Mouse (Mus musculus) embryonic facial prominence, embryonic 10.5 days (tissue): Measurements from ENCODE around the gene Nrg4. TPM values are rescaled to one million over a fixed set of nuclear protein-coding genes. Genes with fewer than 3 reads are reported as not detected.
A peak's percentile ranks its signal among the peaks of the same experiment; 100 is the strongest.

Experiments
- DNase-seq: peaks from one replicate; pipeline ENCODE4 v3.0.0-alpha.2; 2017; ENCODE audit warnings: low spot score
- H3K27ac ChIP-seq: fragments of 300-500 bp; sonication (generic); replicated peaks from 2 replicates; pipeline ENCODE4 v1.5.1; 2016; ENCODE audit warnings: mild to moderate bottlenecking
- H3K27me3 ChIP-seq: fragments of 300-500 bp; sonication (generic); replicated peaks from 2 replicates; pipeline ENCODE4 v1.6.1; 2016; ENCODE audit warnings: low read depth, mild to moderate bottlenecking; ENCODE audit not compliant: poor library complexity, severe bottlenecking
- H3K36me3 ChIP-seq: fragments of 300-500 bp; sonication (generic); replicated peaks from 2 replicates; pipeline ENCODE4 v1.6.1; 2016; ENCODE audit warnings: mild to moderate bottlenecking, moderate library complexity
- H3K4me1 ChIP-seq: fragments of 300-500 bp; sonication (generic); 2 replicates; pipeline ENCODE4 v1.6.1; 2016
- H3K4me3 ChIP-seq: fragments of 300-500 bp; sonication (generic); 2 replicates; pipeline ENCODE4 v1.5.1; 2016; ENCODE audit warnings: mild to moderate bottlenecking, moderate library complexity
- H3K9me3 ChIP-seq: fragments of 300-500 bp; sonication (generic); 2 replicates; pipeline ENCODE4 v1.6.1; 2016; ENCODE audit warnings: mild to moderate bottlenecking
- WGBS: fragments of 180-500 bp; shearing (Covaris S2); methylation state at CpG from one replicate; pipeline ENCODE4 v1.1.7; 2016; 5-methylcytosine and 5-hydroxymethylcytosine counted together
- polyA plus RNA-seq: library from polyadenylated mRNA; unstranded; fragments of >200 nt; fragmentation: Nextera tagmentation; extraction: Ambion mirVana; gene quantifications from 2 replicates; pipeline ENCODE4 v1.2.1, GENCODE M21; 2016

Gene Nrg4
- polyA plus RNA-seq, 1 experiment from 2014 or later = 1.6 TPM

GRCm38 (mm10) chr9:55332949-55333348 lies 6.3 kb upstream of the Nrg4 start:
- H3K9me3 ChIP-seq = no peaks in the 10 kb centered on the region
- H3K27ac ChIP-seq = no peak overlapping the region
- 26% methylated on average over 7 of the region's 7 CpGs for WGBS
- H3K27me3 ChIP-seq = peaks cover 43% of the 10 kb centered on the region
- no peak overlapping the region for H3K4me3 ChIP-seq
- DNase-seq = peak; percentile 27
- H3K36me3 ChIP-seq = no peaks in the 10 kb centered on the region
- peaks cover 27% of the 10 kb centered on the region for H3K4me1 ChIP-seq

- H3K4me1 ChIP-seq = peaks cover 30% of the 10 kb centered on the region
- H3K4me3 ChIP-seq = no peak overlapping the region
- H3K27ac ChIP-seq = no peak overlapping the region
- DNase-seq = no peak
- H3K36me3 ChIP-seq = no peaks in the 10 kb centered on the region
- no peaks in the 10 kb centered on the region for H3K9me3 ChIP-seq
- H3K27me3 ChIP-seq = peaks cover 47% of the 10 kb centered on the region
- 29% methylated on average over 5 of the region's 5 CpGs for WGBS
Measured at GRCm38 (mm10) chr9:55332476-55332875, 5.8 kb upstream of the Nrg4 start.

GRCm38 (mm10) chr9:55329401-55329800 lies 2.8 kb upstream of the Nrg4 start:
- Histone ChIP-seq H3K4me3 (no peak overlapping the region), H3K27ac (no peak overlapping the region), H3K36me3 (no peaks in the 10 kb centered on the region), H3K4me1 (peaks cover 41% of the 10 kb centered on the region), H3K27me3 (peaks cover 76% of the 10 kb centered on the region), H3K9me3 (no peaks in the 10 kb centered on the region)
- DNase-seq = no peak
- 76% methylated on average over 6 of the region's 6 CpGs for WGBS

DNA sequence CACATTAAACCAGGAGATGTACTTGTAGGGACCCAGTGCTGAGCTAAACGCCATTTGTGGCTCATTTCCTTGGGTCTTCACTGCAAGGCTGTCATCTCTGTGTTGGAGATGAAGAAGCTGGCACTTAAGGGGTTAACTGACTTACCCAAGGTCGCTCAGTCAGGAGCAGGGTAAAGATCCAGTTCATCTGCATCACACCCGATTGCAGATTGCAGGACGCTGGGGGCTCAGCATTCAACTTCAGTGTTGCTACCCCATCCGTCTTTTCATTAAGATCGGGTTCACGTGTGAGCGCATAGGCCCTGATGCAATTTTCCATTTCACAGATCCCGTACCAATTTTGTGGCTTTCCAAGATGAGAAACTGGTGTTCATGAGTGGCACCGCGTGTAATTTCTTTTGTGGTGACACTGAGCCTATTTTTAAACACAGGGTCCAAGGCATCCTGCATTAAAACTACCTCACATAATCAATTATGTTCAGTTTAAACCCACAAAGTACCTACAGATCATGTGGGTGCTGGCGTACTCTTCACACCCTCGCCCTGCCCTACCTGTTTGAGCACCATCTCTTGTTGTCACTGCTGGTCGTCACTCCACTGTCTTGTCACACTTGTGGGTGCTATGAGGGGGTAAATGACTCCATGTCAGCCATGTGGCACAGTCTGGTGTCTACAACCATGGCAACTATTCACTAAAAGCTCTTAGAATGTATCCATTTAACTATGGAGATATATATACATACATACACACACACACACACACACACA lies 1.7 kb upstream of the Nrg4 start:
- Histone ChIP-seq H3K4me1 (peaks cover 38% of the 10 kb centered on the region), H3K27ac (no peak overlapping the region), H3K4me3 (no peak overlapping the region), H3K36me3 (no peaks in the 10 kb centered on the region), H3K27me3 (peaks cover 85% of the 10 kb centered on the region), H3K9me3 (no peaks in the 10 kb centered on the region)
- no peak for DNase-seq
- 26% methylated on average over 14 of the region's 14 CpGs for WGBS

DNA sequence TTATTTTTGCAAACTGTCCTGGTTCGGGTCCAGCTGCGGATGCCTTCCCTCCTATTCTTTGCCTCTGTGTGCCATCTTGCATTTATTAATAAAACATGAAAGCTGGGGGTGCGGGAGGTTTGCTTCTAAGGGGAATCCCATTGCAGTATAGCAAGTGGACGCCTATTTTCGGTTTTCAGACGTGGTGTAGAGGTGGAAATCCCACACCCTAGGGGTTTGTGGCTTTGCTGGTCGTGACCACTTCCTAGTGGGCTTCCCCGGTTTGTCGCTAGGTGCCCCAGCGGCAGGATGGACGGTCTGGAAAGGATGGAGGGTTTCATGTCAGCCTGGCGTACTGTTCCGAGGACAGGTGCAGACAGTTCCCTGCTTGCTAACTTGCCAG lies 581 bp upstream of the Nrg4 start:
- no peaks in the 10 kb centered on the region for H3K9me3 ChIP-seq
- H3K4me1 ChIP-seq = peaks cover 28% of the 10 kb centered on the region
- peak; percentile 54 for DNase-seq
- H3K27ac ChIP-seq = peak overlapping the region; percentile 80
- WGBS = under 1% methylated on average over 13 of the region's 13 CpGs
- peaks cover 90% of the 10 kb centered on the region for H3K27me3 ChIP-seq
- peak overlapping the region; percentile 76 for H3K4me3 ChIP-seq
- no peaks in the 10 kb centered on the region for H3K36me3 ChIP-seq

DNA sequence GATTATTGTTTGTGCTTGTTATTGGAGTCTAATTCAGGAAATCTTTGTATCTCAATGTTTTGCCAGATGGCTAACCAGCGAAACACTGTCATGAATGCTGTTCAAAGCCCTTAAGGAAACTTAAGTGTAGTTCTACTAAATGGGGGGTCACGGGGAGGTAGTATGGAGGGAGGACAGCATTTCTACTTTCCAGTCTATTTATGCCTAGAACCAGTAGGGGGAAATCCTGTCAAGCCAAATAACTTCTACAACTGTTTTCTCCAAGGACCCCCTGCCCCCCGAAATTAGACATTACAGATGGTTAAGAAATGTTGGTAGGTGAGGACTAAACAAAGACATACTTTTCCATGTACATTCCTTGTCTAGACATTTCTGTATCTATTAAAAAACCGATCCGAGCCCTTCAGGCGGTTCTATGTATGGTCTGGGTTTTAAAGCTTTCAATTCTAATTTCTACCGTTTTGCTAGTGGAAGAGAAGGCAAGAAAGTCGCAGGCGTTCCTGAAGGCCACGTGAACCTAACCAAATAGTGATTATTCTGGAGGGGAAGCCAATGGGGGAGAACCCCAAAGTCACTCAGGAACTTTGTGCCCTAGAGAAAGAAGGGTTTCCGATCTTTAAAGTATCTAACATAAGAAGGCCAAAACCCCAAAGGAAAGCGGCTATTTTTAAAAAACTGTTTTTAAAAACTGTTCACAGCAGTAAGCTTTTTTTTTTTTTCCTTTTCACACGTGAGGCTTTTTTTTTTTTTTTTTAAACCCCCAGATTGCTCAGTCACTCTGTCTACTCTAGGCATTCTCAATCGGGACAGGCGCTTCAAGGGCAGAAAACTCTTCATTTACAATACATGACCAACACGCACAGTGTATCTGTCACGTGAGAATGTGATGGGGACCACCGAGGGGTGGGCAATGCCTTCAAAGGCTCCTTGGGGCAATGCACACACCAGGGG lies 805 bp downstream of the Nrg4 start:
- Histone ChIP-seq H3K4me3 (peak overlapping the region; percentile 76), H3K9me3 (no peaks in the 10 kb centered on the region), H3K36me3 (no peaks in the 10 kb centered on the region), H3K27ac (peak overlapping the region; percentile 80), H3K27me3 (peaks cover 81% of the 10 kb centered on the region), H3K4me1 (peaks cover 17% of the 10 kb centered on the region)
- no peak for DNase-seq
- 17% methylated on average over 18 of the region's 18 CpGs for WGBS

DNA sequence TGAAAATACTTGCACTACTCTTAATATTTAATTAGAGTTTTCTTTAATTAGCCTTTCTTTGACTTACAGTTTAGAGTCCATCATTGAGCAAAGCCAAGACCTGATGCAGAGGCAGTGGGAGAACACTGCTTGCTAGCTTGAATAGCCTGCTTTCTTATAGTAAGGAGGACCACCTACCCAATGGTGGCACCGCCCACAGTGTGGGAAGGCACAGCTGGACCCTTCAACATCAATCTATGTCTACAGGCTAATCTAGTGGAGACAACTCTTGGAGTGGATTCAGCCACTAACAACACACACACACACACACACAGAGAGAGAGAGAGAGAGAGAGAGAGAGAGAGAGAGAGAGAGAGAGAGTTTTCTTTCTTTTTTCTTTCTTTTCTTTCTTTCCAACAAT lies 1.6 kb downstream of the Nrg4 start:
- H3K9me3 ChIP-seq = no peaks in the 10 kb centered on the region
- no peak overlapping the region for H3K4me3 ChIP-seq
- WGBS = 39% methylated on average over 1 of the region's 1 CpGs
- peaks cover 17% of the 10 kb centered on the region for H3K4me1 ChIP-seq
- peak; percentile 29 for DNase-seq
- no peak overlapping the region for H3K27ac ChIP-seq
- H3K27me3 ChIP-seq = peaks cover 73% of the 10 kb centered on the region
- H3K36me3 ChIP-seq = no peaks in the 10 kb centered on the region

- no peak overlapping the region for H3K27ac ChIP-seq
- WGBS = 54% methylated on average over 10 of the region's 10 CpGs
- H3K4me1 ChIP-seq = peaks cover 17% of the 10 kb centered on the region
- peaks cover 67% of the 10 kb centered on the region for H3K27me3 ChIP-seq
- H3K4me3 ChIP-seq = no peak overlapping the region
- no peaks in the 10 kb centered on the region for H3K36me3 ChIP-seq
- no peak for DNase-seq
- H3K9me3 ChIP-seq = no peaks in the 10 kb centered on the region
Measured at GRCm38 (mm10) chr9:55324516-55324915, 2.1 kb downstream of the Nrg4 start.

DNA sequence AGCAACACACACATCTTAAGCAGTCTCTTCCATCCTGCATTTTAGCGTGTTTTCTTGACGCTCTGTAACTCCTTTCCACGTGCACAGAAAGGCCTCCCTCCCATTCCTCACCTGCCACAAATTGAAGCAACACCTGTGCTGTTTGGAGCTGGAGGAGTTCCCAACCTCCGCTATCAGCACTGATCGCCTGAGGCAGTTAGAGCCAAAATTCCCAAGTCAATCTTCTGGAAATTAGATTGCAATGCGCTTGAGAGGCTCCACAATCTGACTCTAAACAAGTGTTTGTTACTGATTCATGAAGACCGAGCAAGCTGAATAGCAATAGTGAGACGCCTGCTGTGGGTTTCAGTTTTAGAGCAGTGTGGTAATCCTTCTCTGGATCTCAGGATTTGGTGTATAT lies 2.6 kb downstream of the Nrg4 start:
- H3K4me3 ChIP-seq = no peak overlapping the region
- 48% methylated on average over 8 of the region's 8 CpGs for WGBS
- no peak overlapping the region for H3K27ac ChIP-seq
- H3K4me1 ChIP-seq = peaks cover 17% of the 10 kb centered on the region
- peaks cover 63% of the 10 kb centered on the region for H3K27me3 ChIP-seq
- no peaks in the 10 kb centered on the region for H3K9me3 ChIP-seq
- no peak for DNase-seq
- H3K36me3 ChIP-seq = no peaks in the 10 kb centered on the region

DNA sequence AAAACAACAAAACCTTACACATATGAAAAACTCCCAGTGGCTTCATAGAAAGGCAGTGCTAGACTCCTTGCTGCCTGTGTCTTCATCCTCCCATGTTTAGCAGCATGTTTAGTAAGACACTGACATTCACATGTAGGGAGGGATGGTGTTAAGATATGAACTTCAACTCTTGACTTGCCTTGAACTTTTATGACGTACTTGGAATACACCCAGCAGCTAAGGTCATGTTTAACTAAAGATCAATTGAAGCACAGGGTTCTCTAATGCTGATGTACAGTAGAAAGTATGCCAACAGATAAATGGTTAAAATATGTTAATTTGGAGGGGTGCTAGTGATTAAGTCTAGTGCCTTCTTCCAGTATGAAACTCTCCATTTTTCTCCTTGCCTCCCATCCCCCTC lies 4.0 kb downstream of the Nrg4 start:
- Histone ChIP-seq H3K27ac (no peak overlapping the region), H3K4me1 (peaks cover 13% of the 10 kb centered on the region), H3K4me3 (no peak overlapping the region), H3K36me3 (no peaks in the 10 kb centered on the region), H3K27me3 (peaks cover 49% of the 10 kb centered on the region), H3K9me3 (no peaks in the 10 kb centered on the region)
- no peak for DNase-seq
- WGBS = 76% methylated on average over 1 of the region's 1 CpGs

GRCm38 (mm10) chr9:55313619-55314261 lies 12.9 kb downstream of the Nrg4 start:
- Histone ChIP-seq H3K27me3 (no peaks in the 10 kb centered on the region), H3K27ac (no peak overlapping the region), H3K4me3 (no peak overlapping the region), H3K9me3 (no peaks in the 10 kb centered on the region), H3K4me1 (peaks cover 10% of the 10 kb centered on the region), H3K36me3 (no peaks in the 10 kb centered on the region)
- WGBS = 71% methylated on average over 12 of the region's 12 CpGs
- DNase-seq = no peak

DNA sequence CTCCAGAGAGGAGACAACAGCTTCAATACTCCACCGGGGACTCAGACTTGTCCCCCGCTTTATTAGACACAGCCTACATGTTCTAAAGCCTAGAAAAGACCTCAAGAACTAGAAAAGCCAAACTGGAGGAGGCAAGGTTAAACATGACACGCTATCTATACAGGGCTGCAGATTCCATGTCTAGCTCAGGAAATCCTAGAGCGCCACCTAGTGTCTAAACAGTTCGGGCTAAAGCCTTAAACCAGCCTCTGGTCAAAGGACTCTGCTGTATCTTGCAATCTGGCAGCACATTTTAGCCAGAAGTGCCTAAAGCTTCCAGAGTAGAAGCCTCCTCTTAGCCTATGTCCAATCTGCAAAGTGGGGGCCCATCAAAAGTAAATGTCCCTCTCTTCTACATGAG lies 15.1 kb downstream of the Nrg4 start:
- 10% methylated on average over 5 of the region's 5 CpGs for WGBS
- no peak overlapping the region for H3K27ac ChIP-seq

More for the DNA sequence above, 15.1 kb downstream of the Nrg4 start:
- no peak overlapping the region for H3K4me3 ChIP-seq
- peaks cover 10% of the 10 kb centered on the region for H3K4me1 ChIP-seq
- H3K27me3 ChIP-seq = no peaks in the 10 kb centered on the region
- peak; percentile 75 for DNase-seq
- no peaks in the 10 kb centered on the region for H3K9me3 ChIP-seq
- no peaks in the 10 kb centered on the region for H3K36me3 ChIP-seq
